Mouse (Mus musculus) stomach, embryonic 16.5 days (tissue): ENCODE results near the gene Tor4a. TPM values are rescaled to one million over a fixed set of nuclear protein-coding genes. Genes with fewer than 3 reads are reported as not detected.

ENCODE experiments used
- ATAC-seq: fragments of 200-750 bp; cut with Nextera tagmentation; 2 replicates; pipeline ENCODE4 v1.8.0; 2017; ENCODE audit warnings: moderate number of reproducible peaks, moderate TSS enrichment; ENCODE audit not compliant: insufficient read depth, low FRiP score
- H3K27ac ChIP-seq: fragments of 300-500 bp; sonication (generic); 2 replicates; pipeline ENCODE4 v1.5.1; 2014; ENCODE audit warnings: low read length
- H3K27me3 ChIP-seq: fragments of 300-500 bp; sonication (generic); 2 replicates; pipeline ENCODE4 v1.6.1; 2014; ENCODE audit warnings: low read length, control low read depth, mixed read lengths; ENCODE audit not compliant: control insufficient read depth, insufficient read depth
- H3K36me3 ChIP-seq: fragments of 300-500 bp; sonication (generic); 2 replicates; pipeline ENCODE4 v1.6.1; 2014; ENCODE audit warnings: low read length; ENCODE audit not compliant: control insufficient read depth, insufficient read depth
- H3K4me1 ChIP-seq: fragments of 300-500 bp; sonication (generic); 2 replicates; pipeline ENCODE4 v1.6.1; 2014; ENCODE audit warnings: low read length, control low read depth, mixed read lengths; ENCODE audit not compliant: control insufficient read depth, insufficient read depth
- H3K4me2 ChIP-seq: fragments of 300-500 bp; sonication (generic); 2 replicates; pipeline ENCODE4 v1.6.1; 2014; ENCODE audit warnings: low read depth, low read length, mixed read lengths
- H3K4me3 ChIP-seq: fragments of 300-500 bp; sonication (generic); replicated peaks from 2 replicates; pipeline ENCODE4 v1.5.1; 2014; ENCODE audit warnings: mild to moderate bottlenecking, low read length
- H3K9ac ChIP-seq: fragments of 300-500 bp; sonication (generic); 2 replicates; pipeline ENCODE4 v1.6.1; 2014; ENCODE audit warnings: low read length
- H3K9me3 ChIP-seq: fragments of 300-500 bp; sonication (generic); replicated peaks from 2 replicates; pipeline ENCODE4 v1.6.1; 2016; ENCODE audit warnings: low read length, control low read depth; ENCODE audit not compliant: control insufficient read depth
- WGBS: fragments of 180-500 bp; shearing (Covaris S2); extraction: QIAGEN DNeasy Blood & Tissue Kit; methylation state at CpG from one replicate; pipeline ENCODE4 v1.1.7; 2014; 5-methylcytosine and 5-hydroxymethylcytosine counted together
- polyA plus RNA-seq: library from polyadenylated mRNA; unstranded; fragments of >200 nt; fragmentation: Nextera tagmentation; extraction: Ambion mirVana; gene quantifications from 2 replicates; pipeline ENCODE4 v1.2.1, GENCODE M21; 2015

The Tor4a gene
- polyA plus RNA-seq, 1 experiment from 2014 or later, result 16.8 TPM

DNA sequence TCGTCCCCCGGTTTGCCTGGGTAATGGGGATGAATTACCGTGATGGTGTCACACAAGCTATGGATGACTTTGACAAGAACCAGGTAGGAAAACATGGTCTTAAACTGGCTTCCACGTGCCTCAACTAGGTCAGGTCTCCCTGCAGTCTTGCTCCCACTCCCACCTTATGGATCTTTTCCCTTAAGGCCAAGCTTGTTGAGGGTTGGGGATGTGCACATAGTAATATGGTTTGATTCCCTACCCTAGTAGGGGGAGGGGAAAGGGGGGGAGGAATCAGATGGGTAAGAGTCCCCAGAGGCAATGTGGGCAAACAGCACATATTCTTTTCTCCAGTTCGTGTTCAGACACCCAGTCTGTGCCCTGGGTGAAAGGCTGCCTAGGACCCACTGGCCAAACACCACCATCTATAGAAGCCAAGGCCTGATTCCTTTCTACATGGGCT, 24.7 kb upstream of the Tor4a start:
- Histone ChIP-seq H3K4me1 (peaks cover 17% of the 10 kb centered on the region), H3K9me3 (no peaks in the 10 kb centered on the region), H3K27me3 (no peaks in the 10 kb centered on the region), H3K27ac (no peak overlapping the region), H3K4me3 (no peak overlapping the region), H3K36me3 (0 out of 2 replicates have a peak, but pooled peaks cover 5% of the 10 kb centered on the region), H3K9ac (no peak overlapping the region), H3K4me2 (no peak overlapping the region)
- 65% methylated on average over 5 of the region's 5 CpGs for WGBS
- no peak for ATAC-seq

DNA sequence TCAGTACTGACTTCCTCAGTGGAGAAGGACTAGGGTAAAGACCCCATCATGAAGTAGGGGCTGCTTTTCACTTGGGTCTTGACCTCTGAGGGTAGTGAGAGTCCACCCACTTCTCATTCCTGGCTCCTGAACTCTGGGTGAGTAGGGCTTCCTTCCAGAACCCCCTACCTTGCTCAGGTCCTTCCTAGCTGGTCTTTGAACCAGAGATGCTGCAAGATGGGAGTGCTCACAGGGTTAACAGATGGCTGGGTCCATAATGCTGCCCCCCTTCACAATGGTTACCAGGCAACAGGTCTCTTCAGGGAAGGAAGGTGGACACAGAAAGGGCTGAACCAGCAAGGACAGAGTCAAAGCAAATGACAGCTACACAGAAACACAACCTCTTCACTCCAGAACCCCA, 21.8 kb upstream of the Tor4a start, which contains the start of gene Fam166a:
Fam166a (plus strand) TSS at position 301 of the 400 bp plus-strand sequence.
- Histone ChIP-seq H3K9me3 (no peaks in the 10 kb centered on the region), H3K36me3 (0 out of 2 replicates have a peak, but pooled peaks cover 5% of the 10 kb centered on the region), H3K4me2 (no peak within 1 kb of the TSS), H3K4me1 (peaks cover 3% of the 10 kb centered on the region), H3K27ac (no peak within 1 kb of the TSS), H3K4me3 (no peak within 1 kb of the TSS), H3K9ac (no peak within 1 kb of the TSS), H3K27me3 (no peaks in the 10 kb centered on the region)
- ATAC-seq, result no peak

DNA sequence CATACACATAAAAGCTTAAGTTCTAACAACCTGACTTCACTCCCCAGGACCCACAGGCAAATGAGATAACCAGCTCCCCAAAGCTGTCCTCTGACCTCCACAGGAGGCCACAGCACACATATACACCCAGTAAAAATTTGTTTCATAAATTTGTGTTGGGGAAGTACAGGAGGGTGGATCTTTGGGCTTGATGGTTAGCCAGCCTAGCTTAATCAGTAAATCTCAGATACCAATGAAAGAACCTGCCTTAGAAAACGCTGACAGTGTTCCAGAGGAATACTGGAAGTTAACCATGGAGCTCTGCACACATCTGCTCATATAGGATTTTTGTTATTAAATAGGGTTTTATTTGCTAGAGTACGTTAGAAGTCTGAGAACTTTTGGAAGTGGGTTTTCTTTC, 21.0 kb upstream of the Tor4a start:
- 0 out of 2 replicates have a peak, but pooled peaks cover 5% of the 10 kb centered on the region for H3K36me3 ChIP-seq
- no peak for ATAC-seq
- H3K27ac ChIP-seq, result no peak overlapping the region
- no peaks in the 10 kb centered on the region for H3K4me1 ChIP-seq
- no peaks in the 10 kb centered on the region for H3K9me3 ChIP-seq
- no peak overlapping the region for H3K4me3 ChIP-seq
- no peaks in the 10 kb centered on the region for H3K27me3 ChIP-seq
- H3K4me2 ChIP-seq, result no peak overlapping the region
- no peak overlapping the region for H3K9ac ChIP-seq
- WGBS, result 60% methylated on average over 2 of the region's 2 CpGs

GRCm38 (mm10) chr2:25214444-25214843, 17.8 kb upstream of the Tor4a start, which contains the start of gene Stpg3:
TSS of gene Stpg3 (minus strand) at chr2:25214637.
- Histone ChIP-seq H3K27me3 (no peaks in the 10 kb centered on the region), H3K4me1 (peaks cover 10% of the 10 kb centered on the region), H3K4me2 (no peak within 1 kb of the TSS), H3K9me3 (no peaks in the 10 kb centered on the region), H3K4me3 (no peak within 1 kb of the TSS), H3K9ac (no peak within 1 kb of the TSS), H3K27ac (no peak within 1 kb of the TSS), H3K36me3 (no peaks in the 10 kb centered on the region)
- WGBS, result 61% methylated on average over 3 of the region's 3 CpGs
- no peak for ATAC-seq

DNA sequence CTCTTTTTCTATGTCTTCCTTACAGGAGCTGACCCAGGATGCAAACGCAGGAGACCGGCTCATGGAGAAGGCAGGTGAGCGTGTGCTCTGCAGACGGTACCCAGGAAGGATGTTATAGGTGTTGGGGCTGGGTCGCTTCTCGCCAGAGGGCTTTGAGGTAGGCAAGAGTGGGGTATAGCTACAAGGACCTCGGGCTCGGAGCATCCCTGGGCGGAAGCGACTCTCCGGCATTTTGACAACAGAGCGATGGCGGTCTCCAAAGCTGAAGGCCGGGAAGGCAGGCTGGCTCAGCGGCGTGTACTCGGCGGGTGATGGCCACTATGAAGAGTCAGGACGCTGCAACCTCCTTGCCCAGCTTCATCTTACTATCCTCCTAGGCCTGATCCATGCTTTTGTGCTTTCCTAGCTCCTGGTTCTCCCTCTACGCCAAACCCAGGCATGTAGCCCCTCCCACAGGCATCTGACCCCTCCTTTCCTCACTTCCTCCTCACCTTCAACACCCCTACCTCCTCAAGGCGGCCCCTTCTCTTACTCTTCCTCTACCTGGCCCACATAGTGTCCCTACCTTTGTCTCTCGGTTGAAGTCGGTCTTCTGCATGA, 16.7 kb upstream of the Tor4a start:
- H3K9ac ChIP-seq, result no peak overlapping the region
- no peak for ATAC-seq
- H3K4me2 ChIP-seq, result no peak overlapping the region
- H3K9me3 ChIP-seq, result no peaks in the 10 kb centered on the region
- no peak overlapping the region for H3K27ac ChIP-seq
- no peaks in the 10 kb centered on the region for H3K27me3 ChIP-seq
- H3K4me3 ChIP-seq, result no peak overlapping the region
- no peaks in the 10 kb centered on the region for H3K36me3 ChIP-seq
- peaks cover 15% of the 10 kb centered on the region for H3K4me1 ChIP-seq
- WGBS, result 60% methylated on average over 23 of the region's 23 CpGs

DNA sequence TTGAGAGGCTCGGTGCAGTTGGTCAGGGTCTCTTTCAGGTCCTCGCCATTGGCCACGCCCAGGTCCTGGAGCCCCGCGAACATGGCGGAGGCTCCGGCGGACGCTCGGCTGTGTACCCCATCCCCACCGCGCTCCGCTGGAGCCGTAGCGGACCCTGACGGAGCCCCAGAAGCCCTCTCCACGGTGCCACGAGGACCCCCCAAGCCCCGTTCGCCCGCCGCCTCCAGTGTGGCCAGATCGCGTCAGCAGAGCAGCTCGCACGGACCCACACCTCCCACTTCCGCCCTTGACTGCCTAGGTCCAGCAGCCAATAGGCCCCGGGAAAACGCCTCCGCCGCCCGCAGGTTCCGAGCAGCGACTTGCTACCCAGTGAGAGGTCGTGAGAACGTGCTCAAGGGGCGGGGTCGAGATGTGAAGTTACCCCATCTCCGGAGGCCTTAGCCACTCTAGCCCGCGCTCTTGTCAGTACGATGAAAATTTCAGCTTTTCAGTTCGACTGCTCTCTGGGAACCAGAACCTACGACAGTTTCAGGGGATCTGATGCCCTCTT, 14.5 kb upstream of the Tor4a start, which contains the start of gene Nelfb:
Nelfb (minus strand) TSS at position 369 of the 550 bp plus-strand sequence.
- under 1% methylated on average over 44 of the region's 44 CpGs for WGBS
- Histone ChIP-seq H3K27me3 (no peaks in the 10 kb centered on the region), H3K9ac (peak within 1 kb of the TSS; percentile 97), H3K4me3 (peak within 1 kb of the TSS; percentile 92), H3K9me3 (no peaks in the 10 kb centered on the region), H3K4me1 (peaks cover 17% of the 10 kb centered on the region), H3K36me3 (0 out of 2 replicates have a peak, but pooled peaks cover 4% of the 10 kb centered on the region), H3K4me2 (peak within 1 kb of the TSS; percentile 89), H3K27ac (peak within 1 kb of the TSS; percentile 81)
- ATAC-seq, result peak; percentile 91

GRCm38 (mm10) chr2:25210686-25211085, 14.0 kb upstream of the Tor4a start:
- Histone ChIP-seq H3K9me3 (no peaks in the 10 kb centered on the region), H3K4me2 (peak overlapping the region; percentile 89), H3K36me3 (0 out of 2 replicates have a peak, but pooled peaks cover 4% of the 10 kb centered on the region), H3K9ac (peak overlapping the region; percentile 97), H3K27me3 (no peaks in the 10 kb centered on the region), H3K27ac (peak overlapping the region; percentile 81), H3K4me1 (peaks cover 17% of the 10 kb centered on the region), H3K4me3 (peak overlapping the region; percentile 92)
- ATAC-seq, result peak; percentile 18; the same call in 1 of the 2 replicates
- under 1% methylated on average over 24 of the region's 24 CpGs for WGBS

DNA sequence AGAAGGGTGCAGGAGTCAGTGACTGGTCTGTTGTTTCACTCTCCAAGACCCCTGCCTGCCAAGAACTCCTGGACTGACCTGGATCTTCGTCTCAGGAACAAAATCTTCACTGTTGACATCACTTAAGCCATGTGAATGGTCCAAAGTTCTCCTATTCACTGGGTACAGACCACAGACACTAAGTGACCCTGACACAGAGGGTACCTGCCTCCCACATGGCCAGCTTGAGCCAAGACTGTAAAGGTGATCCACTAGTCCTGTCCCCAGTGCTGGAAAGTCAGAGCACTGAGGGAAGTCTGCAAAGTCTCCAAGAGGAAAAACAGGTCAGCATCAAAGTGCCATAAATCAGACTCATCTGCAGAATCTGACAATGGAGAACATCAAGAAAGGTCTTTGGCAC, 10.9 kb upstream of the Tor4a start:
- H3K9me3 ChIP-seq, result no peaks in the 10 kb centered on the region

GRCm38 (mm10) chr2:25203631-25204214, 7.0 kb upstream of the Tor4a start:
- peaks cover 19% of the 10 kb centered on the region for H3K36me3 ChIP-seq
- H3K9me3 ChIP-seq, result no peaks in the 10 kb centered on the region
- H3K27me3 ChIP-seq, result no peaks in the 10 kb centered on the region
- no peak overlapping the region for H3K4me2 ChIP-seq
- H3K4me3 ChIP-seq, result no peak overlapping the region
- ATAC-seq, result no peak; the same call in 1 of the 2 replicates
- WGBS, result 63% methylated on average over 4 of the region's 4 CpGs
- H3K27ac ChIP-seq, result no peak overlapping the region
- 0 out of 2 replicates have a peak, but pooled peaks cover 6% of the 10 kb centered on the region for H3K4me1 ChIP-seq
- H3K9ac ChIP-seq, result no peak overlapping the region

More for the DNA sequence above, 10.9 kb upstream of the Tor4a start:
- no peak overlapping the region for H3K4me2 ChIP-seq
- H3K27me3 ChIP-seq, result no peaks in the 10 kb centered on the region
- WGBS, result 78% methylated on average over 1 of the region's 1 CpGs
- H3K27ac ChIP-seq, result no peak overlapping the region
- peaks cover 9% of the 10 kb centered on the region; the same call in 1 of the 2 replicates for H3K36me3 ChIP-seq
- peaks cover 17% of the 10 kb centered on the region for H3K4me1 ChIP-seq
- H3K4me3 ChIP-seq, result no peak overlapping the region
- no peak for ATAC-seq
- no peak overlapping the region for H3K9ac ChIP-seq
